Mouse (Mus musculus) midbrain, embryonic 14.5 days (tissue): ENCODE measurements around the gene Taf1. TPM values are rescaled to one million over a fixed set of nuclear protein-coding genes. Genes with fewer than 3 reads are reported as not detected.

Experiments used
- ATAC-seq: fragments of 200-750 bp; cut with Nextera tagmentation; 2 replicates; pipeline ENCODE4 v1.8.0; 2017; ENCODE audit warnings: moderate number of reproducible peaks, moderate library complexity; ENCODE audit not compliant: low FRiP score, low TSS enrichment
- DNase-seq: peaks from one replicate; pipeline ENCODE4 v3.0.0-alpha.2; 2015
- H3K27ac ChIP-seq: fragments of 300-500 bp; sonication (generic); replicated peaks from 2 replicates; pipeline ENCODE4 v1.5.1; 2014; ENCODE audit warnings: mild to moderate bottlenecking, low read depth, low read length, moderate library complexity
- H3K27me3 ChIP-seq: fragments of 300-500 bp; sonication (generic); 2 replicates; pipeline ENCODE4 v1.6.1; 2014; ENCODE audit warnings: low read length, control low read depth, mixed read lengths; ENCODE audit not compliant: control insufficient read depth, insufficient read depth
- H3K36me3 ChIP-seq: fragments of 300-500 bp; sonication (generic); 2 replicates; pipeline ENCODE4 v1.6.1; 2014; ENCODE audit warnings: low read length, control low read depth; ENCODE audit not compliant: control insufficient read depth, insufficient read depth
- H3K4me1 ChIP-seq: fragments of 300-500 bp; sonication (generic); 2 replicates; pipeline ENCODE4 v1.6.1; 2014; ENCODE audit warnings: mild to moderate bottlenecking, antibody characterized with exemption, low read length, control low read depth; ENCODE audit not compliant: control insufficient read depth, insufficient read depth
- H3K4me2 ChIP-seq: fragments of 300-500 bp; sonication (generic); 2 replicates; pipeline ENCODE4 v1.6.1; 2014; ENCODE audit warnings: mild to moderate bottlenecking, low read length, moderate library complexity
- H3K4me3 ChIP-seq: fragments of 300-500 bp; sonication (generic); replicated peaks from 2 replicates; pipeline ENCODE4 v1.5.1; 2014; ENCODE audit warnings: low read depth, low read length
- H3K9ac ChIP-seq: fragments of 300-500 bp; sonication (generic); replicated peaks from 2 replicates; pipeline ENCODE4 v1.6.1; 2014; ENCODE audit warnings: mild to moderate bottlenecking, low read length, moderate library complexity
- H3K9me3 ChIP-seq: fragments of 300-500 bp; sonication (generic); 2 replicates; pipeline ENCODE4 v1.6.1; 2016; ENCODE audit warnings: low read length, control low read depth, mixed read lengths; ENCODE audit not compliant: control insufficient read depth
- WGBS: fragments of 180-500 bp; shearing (Covaris S2); extraction: QIAGEN DNeasy Blood & Tissue Kit; methylation state at CpG from one replicate; pipeline ENCODE4 v1.1.7; 2014; 5-methylcytosine and 5-hydroxymethylcytosine counted together
- polyA plus RNA-seq: library from polyadenylated mRNA; unstranded; fragments of >200 nt; fragmentation: Nextera tagmentation; extraction: Ambion mirVana; gene quantifications from 2 replicates; pipeline ENCODE4 v1.2.1, GENCODE M21; 2014

The Taf1 gene
- polyA plus RNA-seq, 1 experiment from 2014 or later: 20.6 TPM

DNA sequence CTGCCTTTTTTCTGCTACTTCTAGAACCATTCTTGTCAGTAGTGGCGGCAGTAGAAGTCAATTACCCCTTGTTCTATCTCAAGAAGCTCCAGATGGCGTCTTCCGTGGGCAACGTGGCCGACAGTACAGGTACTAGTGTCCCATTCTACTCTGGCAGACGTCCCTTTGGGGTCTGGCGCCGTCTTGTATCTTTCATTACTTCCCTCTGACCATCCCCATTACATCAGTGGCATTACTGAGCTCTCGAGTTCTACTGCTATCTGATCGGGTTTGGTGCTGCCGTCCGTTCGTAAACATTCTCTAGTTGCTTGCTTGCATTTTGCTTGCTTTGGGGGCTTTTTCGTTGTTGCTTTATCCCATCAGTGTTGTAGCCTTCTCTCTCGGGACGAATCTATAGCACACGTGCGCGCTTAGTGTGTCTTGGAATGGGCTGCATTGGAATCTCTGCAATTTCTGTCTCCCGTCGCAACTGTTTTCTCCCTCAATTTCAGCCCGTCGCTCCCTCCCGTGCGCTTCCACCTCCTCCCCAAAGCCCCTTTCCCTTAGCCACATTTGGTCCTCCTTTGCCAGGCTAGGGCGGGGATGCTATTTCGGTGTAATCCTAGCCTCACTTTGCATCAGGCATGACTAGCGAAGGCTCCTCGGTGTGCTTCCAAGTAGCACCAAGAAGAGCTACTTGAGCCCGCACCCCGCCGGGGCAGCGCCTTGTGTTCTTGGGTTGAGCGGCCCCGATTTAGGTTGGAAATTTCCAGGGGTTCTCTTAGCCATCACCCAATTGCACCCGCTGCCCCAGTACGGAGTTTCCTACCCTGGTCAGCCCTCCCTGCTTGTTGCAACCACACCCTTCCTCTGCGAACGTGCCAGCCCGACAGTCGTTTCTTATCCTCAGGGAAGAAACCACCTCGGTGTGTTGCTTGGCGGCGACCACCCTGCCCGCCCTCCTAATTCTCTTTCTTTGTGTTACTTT lies 107.9 kb downstream of the Taf1 start:
- DNase-seq: peak; percentile 63
- Histone ChIP-seq H3K4me3 (peak overlapping the region; percentile 56), H3K9ac (peak overlapping the region; percentile 76), H3K27me3 (no peaks in the 10 kb centered on the region), H3K4me1 (0 out of 2 replicates have a peak, but pooled peaks cover 2% of the 10 kb centered on the region), H3K36me3 (0 out of 2 replicates have a peak, but pooled peaks cover 2% of the 10 kb centered on the region), H3K4me2 (peak overlapping the region; percentile 68), H3K27ac (peak overlapping the region; percentile 87), H3K9me3 (no peaks in the 10 kb centered on the region)
- peak; percentile 64; the same call in 1 of the 2 replicates for ATAC-seq
- 19% methylated on average over 45 of the region's 45 CpGs for WGBS

DNA sequence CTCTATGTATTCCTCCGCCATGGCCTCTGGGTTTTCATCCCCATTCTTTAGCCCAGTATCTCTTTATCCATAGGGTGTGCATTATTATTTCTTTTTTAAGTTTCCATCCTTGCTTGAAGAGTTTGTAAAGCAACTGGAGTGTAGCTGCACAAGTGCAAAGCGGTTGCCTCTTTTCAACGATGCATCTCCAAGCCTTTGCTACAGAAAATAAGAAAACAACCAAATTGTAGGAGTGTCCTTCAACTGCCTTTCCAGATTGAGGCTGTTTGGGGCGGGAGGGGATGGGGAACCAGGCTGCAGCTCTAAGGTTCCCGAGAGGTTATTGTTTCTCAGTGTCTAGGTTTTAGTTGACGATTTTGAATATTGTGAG lies 108.6 kb downstream of the Taf1 start:
- Histone ChIP-seq H3K9me3 (no peaks in the 10 kb centered on the region), H3K9ac (peak overlapping the region; percentile 76), H3K27ac (peak overlapping the region; percentile 87), H3K4me1 (0 out of 2 replicates have a peak, but pooled peaks cover 4% of the 10 kb centered on the region), H3K4me2 (peak overlapping the region; percentile 68), H3K36me3 (0 out of 2 replicates have a peak, but pooled peaks cover 2% of the 10 kb centered on the region), H3K4me3 (peak overlapping the region; percentile 56), H3K27me3 (no peaks in the 10 kb centered on the region)
- WGBS: 17% methylated on average over 6 of the region's 6 CpGs
- DNase-seq: no peak
- ATAC-seq: no peak

DNA sequence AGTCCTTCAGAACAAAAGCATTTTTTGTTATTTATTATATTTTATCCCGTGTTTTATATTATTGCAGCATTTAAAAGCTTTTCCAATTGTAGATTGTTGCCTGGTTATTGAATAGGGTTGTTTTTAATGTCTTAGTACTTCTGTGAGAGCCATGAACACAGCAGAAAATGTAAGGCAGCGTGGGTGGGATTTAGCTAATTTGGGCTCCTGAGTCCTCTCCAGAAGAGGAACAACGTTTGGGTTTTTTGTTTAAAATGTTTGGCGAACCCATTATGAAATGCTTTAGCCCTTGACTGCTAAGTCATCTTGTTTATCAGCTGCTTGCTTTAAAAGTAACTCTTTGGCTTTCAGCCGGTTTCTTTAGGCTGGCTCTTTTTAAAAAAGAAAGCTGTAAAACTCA lies 109.6 kb downstream of the Taf1 start:
- no peaks in the 10 kb centered on the region for H3K27me3 ChIP-seq
- no peak for DNase-seq
- H3K4me3 ChIP-seq: peak overlapping the region; percentile 56
- H3K36me3 ChIP-seq: 0 out of 2 replicates have a peak, but pooled peaks cover 7% of the 10 kb centered on the region
- H3K27ac ChIP-seq: no peak overlapping the region
- no peaks in the 10 kb centered on the region for H3K9me3 ChIP-seq
- peak overlapping the region; percentile 76 for H3K9ac ChIP-seq
- no peak for ATAC-seq
- H3K4me2 ChIP-seq: peak overlapping the region; percentile 68
- H3K4me1 ChIP-seq: 0 out of 2 replicates have a peak, but pooled peaks cover 4% of the 10 kb centered on the region
- WGBS: 18% methylated on average over 5 of the region's 5 CpGs

DNA sequence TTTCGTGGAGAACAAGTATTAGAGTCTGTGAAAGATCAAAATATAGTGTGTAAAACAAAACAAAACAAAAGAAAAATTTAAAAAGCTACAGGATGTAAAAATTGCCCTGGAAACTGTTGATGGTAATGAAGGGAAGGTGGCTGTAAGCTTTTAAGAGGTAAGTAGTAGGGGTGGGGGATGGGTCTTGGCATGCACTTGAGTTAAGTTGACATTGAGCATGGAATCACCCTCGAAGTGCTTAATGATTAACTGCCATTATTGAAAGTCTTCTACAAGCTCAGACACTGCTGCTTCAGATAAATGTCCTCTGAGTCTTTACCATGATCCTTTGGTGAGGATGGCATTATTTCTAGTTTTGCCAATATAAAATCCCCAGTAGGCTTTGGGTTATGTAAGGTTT lies 112.8 kb downstream of the Taf1 start:
- H3K27ac ChIP-seq: no peak overlapping the region
- H3K36me3 ChIP-seq: 0 out of 2 replicates have a peak, but pooled peaks cover 7% of the 10 kb centered on the region
- H3K4me2 ChIP-seq: no peak overlapping the region
- no peak overlapping the region for H3K9ac ChIP-seq
- H3K9me3 ChIP-seq: no peaks in the 10 kb centered on the region
- WGBS: 81% methylated on average over 2 of the region's 2 CpGs
- H3K4me1 ChIP-seq: 0 out of 2 replicates have a peak, but pooled peaks cover 4% of the 10 kb centered on the region
- no peaks in the 10 kb centered on the region for H3K27me3 ChIP-seq
- no peak overlapping the region for H3K4me3 ChIP-seq
- DNase-seq (no peak), ATAC-seq (no peak)

DNA sequence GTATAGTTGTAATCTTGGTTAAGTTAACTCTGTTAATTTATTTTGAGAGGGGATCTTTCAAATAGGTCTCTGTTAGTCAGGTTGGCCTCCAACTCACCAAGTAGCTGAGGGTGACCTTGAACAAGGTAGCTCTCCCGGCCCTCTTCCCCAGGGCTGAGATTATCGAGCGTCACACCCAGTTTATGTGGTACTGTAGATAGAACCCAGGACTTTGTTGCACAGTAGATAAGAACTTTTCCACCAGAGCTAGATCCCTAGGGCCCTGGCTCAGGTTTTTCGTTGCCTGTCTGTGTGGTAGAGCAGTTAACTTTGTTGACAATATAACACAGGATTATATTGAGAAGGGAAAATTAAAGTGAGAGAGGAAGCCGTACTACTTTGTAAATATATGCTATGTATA lies 114.1 kb downstream of the Taf1 start:
- H3K9me3 ChIP-seq: no peaks in the 10 kb centered on the region
- H3K27ac ChIP-seq: no peak overlapping the region
- H3K27me3 ChIP-seq: no peaks in the 10 kb centered on the region
- DNase-seq: no peak
- WGBS: 86% methylated on average over 5 of the region's 5 CpGs
- H3K4me3 ChIP-seq: no peak overlapping the region
- 0 out of 2 replicates have a peak, but pooled peaks cover 4% of the 10 kb centered on the region for H3K4me1 ChIP-seq
- H3K9ac ChIP-seq: no peak overlapping the region
- no peak for ATAC-seq
- H3K36me3 ChIP-seq: 0 out of 2 replicates have a peak, but pooled peaks cover 7% of the 10 kb centered on the region
- no peak overlapping the region for H3K4me2 ChIP-seq

Other genes with a start within 250 kb of the Taf1 start
- gene Nlgn3, start 233.6 kb upstream of the Taf1 start, polyA plus RNA-seq: 98.6 and 99.2 TPM in 2 replicates
- 0.57 and 0.85 TPM in 2 replicates for gene Gjb1, start 156.4 kb upstream of the Taf1 start, polyA plus RNA-seq
- gene Zmym3, start 111.9 kb upstream of the Taf1 start, polyA plus RNA-seq: 67.9 and 75.2 TPM in 2 replicates
- gene Nono, start 103.4 kb upstream of the Taf1 start, polyA plus RNA-seq: 287 and 351 TPM in 2 replicates
- gene Itgb1bp2, start 83.6 kb upstream of the Taf1 start, polyA plus RNA-seq: 1.8 and 2.1 TPM in 2 replicates
- 261 and 292 TPM in 2 replicates for gene Ogt, start 107.3 kb downstream of the Taf1 start, polyA plus RNA-seq
- 0.36 TPM in 1 of 2 replicates, not detected in the other for gene Cxcr3, start 201.5 kb downstream of the Taf1 start, polyA plus RNA-seq